Mouse (Mus musculus): Measurements from ENCODE around the gene Scube2. TPM values are rescaled to one million over a fixed set of nuclear protein-coding genes. Genes with fewer than 3 reads are reported as not detected.

Scube2 gene
- polyA plus RNA-seq, 1 experiment from 2014 or later, result 1.4 TPM

GRCm38 (mm10) chr7:109783281-109783680 lies 82.2 kb downstream of the Scube2 start:
- no peaks in the 10 kb centered on the region for H3K36me3 ChIP-seq
- peaks cover 51% of the 10 kb centered on the region for H3K27me3 ChIP-seq
- H3K4me1 ChIP-seq (replicated peaks), result peaks cover 15% of the 10 kb centered on the region
- 54% methylated on average over 7 of the region's 7 CpGs for WGBS
- H3K4me3 ChIP-seq, result no peak overlapping the region
- ATAC-seq (ENCODE audit: low FRiP score), result no peak
- H3K27ac ChIP-seq, result no peak overlapping the region
- H3K4me2 ChIP-seq, result no peak overlapping the region
- no peak overlapping the region for H3K9ac ChIP-seq
- no peaks in the 10 kb centered on the region for H3K9me3 ChIP-seq

DNA sequence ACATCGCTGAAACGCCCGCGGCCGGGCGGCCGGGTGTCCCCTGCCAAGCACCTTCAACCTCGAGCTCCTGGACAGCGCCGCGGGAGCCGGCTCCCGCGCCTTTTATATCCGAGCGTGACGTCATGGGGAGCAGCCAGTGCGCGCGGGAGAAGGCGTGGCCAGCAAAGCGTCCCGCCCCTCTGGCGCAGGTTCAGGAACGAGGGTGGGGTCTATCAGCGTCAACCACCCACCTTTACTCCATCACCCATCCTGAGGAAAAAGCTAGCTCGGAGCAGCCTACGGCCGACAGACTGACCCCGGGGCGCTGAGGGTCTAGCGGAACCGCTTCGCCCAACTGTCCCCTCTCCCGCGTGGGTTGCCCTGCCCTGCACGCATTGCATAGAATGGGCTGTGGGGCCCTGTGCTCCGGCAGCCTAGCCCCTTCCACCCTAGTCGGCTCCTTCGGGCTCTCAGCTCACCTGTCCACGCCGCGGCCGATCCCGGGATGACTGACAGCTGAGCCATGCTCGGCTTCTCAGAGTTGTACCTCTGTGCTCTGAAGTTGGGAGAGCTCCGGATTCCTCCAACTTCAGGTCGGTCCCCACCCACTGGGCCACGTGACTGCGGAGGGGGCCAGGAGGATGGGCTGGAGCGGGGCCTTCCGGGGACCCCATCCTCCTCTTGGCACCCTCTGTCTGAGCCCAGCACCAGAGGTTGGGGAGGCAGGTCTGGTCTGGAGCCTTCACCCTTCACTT lies 83.8 kb downstream of the Scube2 start, which contains the start of gene Nrip3:
Gene Nrip3, minus strand, starts transcription at position 556 of the 734 bp plus-strand sequence.
- Histone ChIP-seq H3K36me3 (no peaks in the 10 kb centered on the region), H3K4me1 (replicated peaks) (peaks cover 15% of the 10 kb centered on the region), H3K4me2 (peak within 1 kb of the TSS; percentile 84), H3K27me3 (peaks cover 54% of the 10 kb centered on the region), H3K27ac (no peak within 1 kb of the TSS), H3K9me3 (no peaks in the 10 kb centered on the region), H3K9ac (peak within 1 kb of the TSS; percentile 77), H3K4me3 (peak within 1 kb of the TSS; percentile 51)
- peak; percentile 92 for ATAC-seq (ENCODE audit: low FRiP score)
- WGBS, result 1% methylated on average over 52 of the region's 52 CpGs

DNA sequence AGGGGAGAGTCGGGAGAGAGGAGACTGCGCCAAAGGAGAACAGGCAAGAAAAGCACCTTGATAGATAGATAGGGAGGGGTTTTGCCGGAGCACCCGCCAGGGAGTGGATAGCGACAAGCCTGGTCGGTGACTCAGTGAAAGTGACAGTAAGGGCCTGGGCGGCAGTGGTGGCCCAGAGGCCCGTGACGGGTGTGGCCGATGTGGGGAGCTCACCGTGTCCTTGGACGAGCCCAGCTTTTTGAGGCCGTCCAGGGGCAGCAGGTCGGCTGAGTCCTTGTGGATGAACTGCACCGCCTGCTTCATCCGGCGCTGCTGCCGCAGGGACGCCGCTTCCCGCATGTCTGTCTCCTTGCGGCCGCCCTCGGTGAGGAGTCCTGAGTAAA lies 84.4 kb downstream of the Scube2 start:
- Histone ChIP-seq H3K4me1 (replicated peaks) (peaks cover 15% of the 10 kb centered on the region), H3K27ac (no peak overlapping the region), H3K4me2 (peak overlapping the region; percentile 84), H3K9me3 (no peaks in the 10 kb centered on the region), H3K36me3 (no peaks in the 10 kb centered on the region), H3K9ac (peak overlapping the region; percentile 77), H3K27me3 (peaks cover 54% of the 10 kb centered on the region), H3K4me3 (peak overlapping the region; percentile 51)
- under 1% methylated on average over 24 of the region's 24 CpGs for WGBS
- peak; percentile 75 for ATAC-seq (ENCODE audit: low FRiP score)

- Histone ChIP-seq H3K27ac (no peak overlapping the region), H3K4me2 (no peak overlapping the region), H3K27me3 (no peaks in the 10 kb centered on the region), H3K4me1 (replicated peaks) (no peaks in the 10 kb centered on the region), H3K9me3 (no peaks in the 10 kb centered on the region), H3K36me3 (no peaks in the 10 kb centered on the region), H3K9ac (no peak overlapping the region), H3K4me3 (no peak overlapping the region)
- no peak for ATAC-seq (ENCODE audit: low FRiP score)
Measured at GRCm38 (mm10) chr7:109772251-109772650, 93.2 kb downstream of the Scube2 start.

DNA sequence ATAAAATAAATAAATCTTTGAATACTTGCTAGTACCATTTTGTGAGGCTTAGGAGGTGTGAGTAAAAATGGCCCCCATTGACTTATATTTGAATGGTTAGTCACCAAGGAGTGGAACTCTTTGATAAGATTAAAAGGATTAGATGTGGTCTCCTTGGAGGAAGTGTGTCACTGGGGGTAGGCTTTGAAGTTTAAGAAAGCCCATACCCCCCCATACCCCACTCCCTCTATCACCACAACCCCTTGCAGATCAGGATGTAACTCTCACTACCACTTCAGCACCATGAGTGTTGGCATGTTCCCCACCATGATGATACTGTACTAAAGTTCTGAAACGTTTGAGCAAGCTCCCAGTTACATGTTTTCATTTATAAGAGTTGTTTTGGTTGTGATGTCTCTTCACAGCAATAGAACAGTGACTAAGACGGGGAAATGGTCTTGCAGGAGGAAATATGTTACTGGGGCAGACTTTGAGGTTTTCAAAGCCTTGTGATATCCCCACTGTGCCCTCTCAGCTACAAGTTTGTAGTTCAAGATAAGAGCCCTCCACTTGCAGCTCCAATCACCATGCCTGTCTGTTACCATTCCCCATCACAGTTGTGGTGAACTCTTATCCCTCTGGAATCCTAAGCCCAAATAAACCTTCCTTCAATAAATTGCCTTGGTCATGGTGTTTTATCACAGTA lies 96.6 kb downstream of the Scube2 start:
- Histone ChIP-seq H3K4me3 (no peak overlapping the region), H3K9ac (no peak overlapping the region), H3K9me3 (no peaks in the 10 kb centered on the region), H3K27me3 (no peaks in the 10 kb centered on the region), H3K4me2 (no peak overlapping the region), H3K4me1 (replicated peaks) (no peaks in the 10 kb centered on the region), H3K36me3 (no peaks in the 10 kb centered on the region), H3K27ac (no peak overlapping the region)
- no peak for ATAC-seq (ENCODE audit: low FRiP score)
- 69% methylated on average over 2 of the region's 2 CpGs for WGBS

DNA sequence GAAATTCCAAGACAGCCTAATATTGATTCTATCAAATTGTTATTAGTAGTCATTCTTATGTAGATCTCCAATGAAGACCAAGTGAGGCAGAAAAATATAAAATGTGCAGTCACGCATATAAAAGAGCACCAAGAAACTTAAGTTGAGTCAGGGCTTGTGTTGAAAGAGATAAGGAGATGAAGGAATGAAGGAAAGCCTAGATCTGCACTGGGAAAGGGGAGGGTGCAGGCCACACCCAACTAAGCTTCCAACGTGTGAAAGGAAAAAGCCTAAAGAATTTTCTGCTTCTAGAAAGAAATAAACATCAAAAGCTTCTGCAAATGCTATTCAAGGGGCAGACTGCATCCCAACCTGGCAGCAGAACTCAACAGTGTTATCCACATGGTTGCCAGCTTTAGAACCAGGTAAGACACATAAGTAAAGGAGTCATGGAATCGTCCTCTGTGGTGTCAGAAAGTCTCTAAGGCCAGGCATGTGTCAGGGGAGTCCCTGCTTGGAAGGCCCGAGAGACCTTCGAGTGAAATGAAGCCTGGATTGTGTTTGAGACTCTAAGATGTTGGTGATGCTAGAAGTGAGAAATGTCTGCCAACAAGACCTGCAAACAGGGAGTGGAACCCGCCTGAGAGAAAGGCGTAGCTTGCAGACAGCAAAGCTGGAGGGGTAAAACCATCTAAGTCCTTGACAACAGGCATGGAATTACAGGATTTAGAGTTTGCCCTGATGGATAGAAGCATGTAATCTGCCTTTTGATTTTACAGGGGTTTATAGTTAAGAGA lies 97.7 kb downstream of the Scube2 start:
- H3K4me1 ChIP-seq (replicated peaks), result no peaks in the 10 kb centered on the region
- H3K27ac ChIP-seq, result no peak overlapping the region
- no peaks in the 10 kb centered on the region for H3K9me3 ChIP-seq
- H3K36me3 ChIP-seq, result no peaks in the 10 kb centered on the region
- no peak overlapping the region for H3K9ac ChIP-seq
- no peak overlapping the region for H3K4me3 ChIP-seq
- WGBS, result 87% methylated on average over 7 of the region's 7 CpGs
- H3K27me3 ChIP-seq, result no peaks in the 10 kb centered on the region
- ATAC-seq (ENCODE audit: low FRiP score), result no peak
- no peak overlapping the region for H3K4me2 ChIP-seq

DNA sequence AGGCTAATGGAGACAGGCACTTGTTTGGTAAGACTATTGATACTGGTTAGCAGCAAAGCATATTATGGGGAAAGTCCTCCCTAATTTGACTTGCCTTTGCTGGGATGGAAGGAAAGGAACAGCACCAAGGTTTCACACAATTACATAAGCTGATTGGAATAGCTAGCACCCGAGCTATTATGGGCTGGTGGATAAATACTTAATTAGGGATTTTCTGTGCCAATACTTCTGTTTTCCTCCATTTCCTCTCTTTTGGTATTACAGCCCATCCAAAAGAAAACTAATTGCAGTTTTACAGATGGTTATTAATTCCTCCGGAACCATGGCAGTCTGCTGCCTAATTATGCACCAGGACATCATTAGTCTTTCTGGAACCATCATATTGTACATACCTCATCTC lies 101.5 kb downstream of the Scube2 start:
- 68% methylated on average over 2 of the region's 2 CpGs for WGBS
- H3K9ac ChIP-seq, result no peak overlapping the region
- H3K27ac ChIP-seq, result no peak overlapping the region
- ATAC-seq (ENCODE audit: low FRiP score), result no peak
- no peak overlapping the region for H3K4me3 ChIP-seq
- H3K4me2 ChIP-seq, result no peak overlapping the region
- H3K27me3 ChIP-seq, result no peaks in the 10 kb centered on the region
- H3K9me3 ChIP-seq, result no peaks in the 10 kb centered on the region
- H3K4me1 ChIP-seq (replicated peaks), result no peaks in the 10 kb centered on the region
- H3K36me3 ChIP-seq, result no peaks in the 10 kb centered on the region

- H3K27me3 ChIP-seq, result no peaks in the 10 kb centered on the region
- H3K27ac ChIP-seq, result no peak overlapping the region
- H3K4me2 ChIP-seq, result no peak overlapping the region
- no peak overlapping the region for H3K4me3 ChIP-seq
- H3K9me3 ChIP-seq, result no peaks in the 10 kb centered on the region
- peaks cover 23% of the 10 kb centered on the region for H3K4me1 ChIP-seq (replicated peaks)
- 95% methylated on average over 3 of the region's 3 CpGs for WGBS
- no peaks in the 10 kb centered on the region; the same call in 1 of the 2 replicates for H3K36me3 ChIP-seq
- H3K9ac ChIP-seq, result no peak overlapping the region
- ATAC-seq (ENCODE audit: low FRiP score), result no peak
Measured at GRCm38 (mm10) chr7:109756291-109756690, 109.2 kb downstream of the Scube2 start.

- H3K9ac ChIP-seq, result 0 out of 2 replicates have a peak overlapping the region, but pooled peaks have one; percentile 95
Measured at GRCm38 (mm10) chr7:109754034-109754433, 111.4 kb downstream of the Scube2 start.

DNA sequence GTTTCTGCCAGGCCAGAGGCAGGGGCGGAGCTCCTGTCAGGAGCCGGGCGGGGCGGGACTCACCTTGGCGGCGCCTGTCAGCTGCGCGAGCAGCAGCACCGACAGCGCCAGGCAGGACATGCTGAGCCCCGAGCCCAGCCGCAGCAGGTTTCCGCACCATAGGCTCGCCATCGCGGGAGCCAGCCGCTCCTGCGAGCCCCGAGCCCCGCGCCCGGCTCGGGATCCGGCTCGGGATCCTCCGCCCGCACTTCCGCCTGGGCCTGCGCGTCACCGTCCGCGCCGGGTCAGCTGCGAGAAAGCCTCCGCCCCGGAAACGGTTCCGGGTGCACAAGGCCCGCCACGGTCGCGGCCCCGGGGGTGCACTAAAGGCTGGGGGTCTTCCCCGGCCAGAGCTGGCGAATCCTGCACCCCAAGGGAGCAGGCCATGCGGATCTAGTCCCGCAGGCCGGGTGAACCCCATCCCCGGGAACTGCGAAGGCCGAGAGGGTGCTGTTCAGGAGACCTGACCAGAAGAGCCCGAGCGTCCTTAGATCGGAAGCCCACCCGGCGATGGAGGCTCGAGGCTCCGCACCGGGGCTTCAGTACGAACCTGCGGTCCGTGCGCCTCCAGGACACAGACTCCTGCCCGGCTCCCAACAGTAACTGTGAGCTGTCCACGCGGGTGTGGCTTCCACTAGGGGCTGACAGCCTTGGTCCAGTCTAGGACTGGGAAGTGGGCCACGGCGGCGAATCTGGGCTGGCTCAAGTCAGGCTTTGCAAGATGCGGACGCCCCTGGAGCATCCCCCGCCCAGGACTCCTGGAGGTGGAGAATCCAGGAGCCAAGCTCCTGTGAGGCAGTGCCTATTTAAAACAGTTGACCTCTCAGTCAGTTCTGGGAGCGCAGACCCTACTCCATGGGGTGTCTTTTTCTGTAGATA lies 113.2 kb downstream of the Scube2 start, which contains the start of gene Tmem9b:
Gene Tmem9b, minus strand, starts transcription at position 868 of the 918 bp plus-strand sequence.
- Histone ChIP-seq H3K9ac (peak within 1 kb of the TSS; percentile 95), H3K27me3 (no peaks in the 10 kb centered on the region), H3K36me3 (peaks cover 11% of the 10 kb centered on the region), H3K4me3 (peak within 1 kb of the TSS; percentile 86), H3K4me1 (replicated peaks) (peaks cover 33% of the 10 kb centered on the region), H3K27ac (peak within 1 kb of the TSS; percentile 93), H3K9me3 (no peaks in the 10 kb centered on the region), H3K4me2 (peak within 1 kb of the TSS; percentile 87)
- WGBS, result under 1% methylated on average over 74 of the region's 74 CpGs
- ATAC-seq (ENCODE audit: low FRiP score), result peak; percentile 92

More at GRCm38 (mm10) chr7:109754034-109754433, 111.4 kb downstream of the Scube2 start:
- ATAC-seq (ENCODE audit: low FRiP score), result no peak
- H3K4me3 ChIP-seq, result no peak overlapping the region
- peaks cover 2% of the 10 kb centered on the region; the same call in 1 of the 2 replicates for H3K36me3 ChIP-seq
- no peak overlapping the region for H3K4me2 ChIP-seq
- no peaks in the 10 kb centered on the region for H3K9me3 ChIP-seq
- 93% methylated on average over 8 of the region's 8 CpGs for WGBS
- no peak overlapping the region for H3K27ac ChIP-seq
- H3K4me1 ChIP-seq (replicated peaks), result peaks cover 33% of the 10 kb centered on the region
- H3K27me3 ChIP-seq, result no peaks in the 10 kb centered on the region

- Histone ChIP-seq H3K9me3 (no peaks in the 10 kb centered on the region), H3K4me1 (replicated peaks) (peaks cover 33% of the 10 kb centered on the region), H3K4me2 (peak overlapping the region; percentile 87), H3K36me3 (peaks cover 18% of the 10 kb centered on the region), H3K27ac (peak overlapping the region; percentile 93), H3K9ac (peak overlapping the region; percentile 95), H3K27me3 (no peaks in the 10 kb centered on the region), H3K4me3 (peak overlapping the region; percentile 86)
- 3% methylated on average over 13 of the region's 13 CpGs for WGBS
- ATAC-seq (ENCODE audit: low FRiP score), result peak; percentile 2; the same call in 1 of the 2 replicates
Measured at GRCm38 (mm10) chr7:109751427-109752007, 114.0 kb downstream of the Scube2 start.
